Mouse (Mus musculus): ENCODE measurements around the gene 4930469K13Rik. TPM values are rescaled to one million over a fixed set of nuclear protein-coding genes. Genes with fewer than 3 reads are reported as not detected.

4930469K13Rik gene
- polyA plus RNA-seq, 1 experiment = 0.16 TPM

GRCm38 (mm10) chr11:34124852-34125251 is 26.5 kb upstream of the 4930469K13Rik start:
- TF ChIP-seq CTCF (IDR thresholded peaks at IDR 0.05; ENCODE audit: borderline replicate concordance, control insufficient read depth, extremely low read depth, insufficient read depth, low read length, poor library complexity) = no peak
- TF ChIP-seq POLR2A (IDR thresholded peaks at IDR 0.05; ENCODE audit: control insufficient read depth, extremely low read depth, insufficient read depth, low read length, poor library complexity) = no peak
- WGBS = 90% methylated on average over 7 of the region's 7 CpGs
- Histone ChIP-seq H3K4me3 (ENCODE audit: control insufficient read depth, insufficient read depth, low read length) (no peak overlapping the region), H3K36me3 (ENCODE audit: control insufficient read depth, insufficient read depth, low read length) (no peaks in the 10 kb centered on the region), H3K4me1 (replicated peaks; ENCODE audit: control insufficient read depth, insufficient read depth, low read length) (no peaks in the 10 kb centered on the region), H3K27me3 (ENCODE audit: control insufficient read depth, insufficient read depth, low read length) (no peaks in the 10 kb centered on the region), H3K27ac (ENCODE audit: control insufficient read depth, insufficient read depth, low read length) (no peak overlapping the region)
- DNase-seq = no peak

- WGBS = 12% methylated on average over 2 of the region's 2 CpGs
These were observed 24.8 kb upstream of the 4930469K13Rik start for GRCm38 (mm10) chr11:34123147-34123546.

GRCm38 (mm10) chr11:34118319-34118718 is 20.0 kb upstream of the 4930469K13Rik start:
- H3K27me3 ChIP-seq (ENCODE audit: control insufficient read depth, insufficient read depth, low read length) = no peaks in the 10 kb centered on the region
- H3K36me3 ChIP-seq (ENCODE audit: control insufficient read depth, insufficient read depth, low read length) = no peaks in the 10 kb centered on the region
- no peak for DNase-seq
- H3K4me3 ChIP-seq (ENCODE audit: control insufficient read depth, insufficient read depth, low read length) = no peak overlapping the region
- TF ChIP-seq POLR2A (IDR thresholded peaks at IDR 0.05; ENCODE audit: control insufficient read depth, extremely low read depth, insufficient read depth, low read length, poor library complexity) (no peak), CTCF (IDR thresholded peaks at IDR 0.05; ENCODE audit: borderline replicate concordance, control insufficient read depth, extremely low read depth, insufficient read depth, low read length, poor library complexity) (no peak)
- peaks cover 5% of the 10 kb centered on the region for H3K4me1 ChIP-seq (replicated peaks; ENCODE audit: control insufficient read depth, insufficient read depth, low read length)
- WGBS = 90% methylated on average over 3 of the region's 3 CpGs
- H3K27ac ChIP-seq (ENCODE audit: control insufficient read depth, insufficient read depth, low read length) = no peak overlapping the region

More at GRCm38 (mm10) chr11:34123147-34123546, 24.8 kb upstream of the 4930469K13Rik start:
- no peaks in the 10 kb centered on the region for H3K27me3 ChIP-seq (ENCODE audit: control insufficient read depth, insufficient read depth, low read length)
- H3K36me3 ChIP-seq (ENCODE audit: control insufficient read depth, insufficient read depth, low read length) = no peaks in the 10 kb centered on the region
- DNase-seq = peak; percentile 14
- no peaks in the 10 kb centered on the region for H3K4me1 ChIP-seq (replicated peaks; ENCODE audit: control insufficient read depth, insufficient read depth, low read length)
- H3K4me3 ChIP-seq (ENCODE audit: control insufficient read depth, insufficient read depth, low read length) = no peak overlapping the region
- H3K27ac ChIP-seq (ENCODE audit: control insufficient read depth, insufficient read depth, low read length) = no peak overlapping the region
- TF ChIP-seq CTCF (IDR thresholded peaks at IDR 0.05; ENCODE audit: borderline replicate concordance, control insufficient read depth, extremely low read depth, insufficient read depth, low read length, poor library complexity) (no peak), POLR2A (IDR thresholded peaks at IDR 0.05; ENCODE audit: control insufficient read depth, extremely low read depth, insufficient read depth, low read length, poor library complexity) (no peak)

- WGBS = 70% methylated on average over 3 of the region's 3 CpGs
- no peak for DNase-seq
- Histone ChIP-seq H3K27ac (ENCODE audit: control insufficient read depth, insufficient read depth, low read length) (no peak overlapping the region), H3K27me3 (ENCODE audit: control insufficient read depth, insufficient read depth, low read length) (no peaks in the 10 kb centered on the region), H3K4me3 (ENCODE audit: control insufficient read depth, insufficient read depth, low read length) (no peak overlapping the region), H3K36me3 (ENCODE audit: control insufficient read depth, insufficient read depth, low read length) (no peaks in the 10 kb centered on the region), H3K4me1 (replicated peaks; ENCODE audit: control insufficient read depth, insufficient read depth, low read length) (peaks cover 5% of the 10 kb centered on the region)
- TF ChIP-seq POLR2A (IDR thresholded peaks at IDR 0.05; ENCODE audit: control insufficient read depth, extremely low read depth, insufficient read depth, low read length, poor library complexity) = no peak
These were observed 19.2 kb upstream of the 4930469K13Rik start for GRCm38 (mm10) chr11:34117581-34117980.

- Histone ChIP-seq H3K27ac (ENCODE audit: control insufficient read depth, insufficient read depth, low read length) (0 out of 2 replicates have a peak overlapping the region, but pooled peaks have one; percentile 29), H3K4me1 (replicated peaks; ENCODE audit: control insufficient read depth, insufficient read depth, low read length) (peaks cover 5% of the 10 kb centered on the region), H3K4me3 (ENCODE audit: control insufficient read depth, insufficient read depth, low read length) (no peak overlapping the region), H3K36me3 (ENCODE audit: control insufficient read depth, insufficient read depth, low read length) (no peaks in the 10 kb centered on the region), H3K27me3 (ENCODE audit: control insufficient read depth, insufficient read depth, low read length) (no peaks in the 10 kb centered on the region)
- 3% methylated on average over 2 of the region's 2 CpGs for WGBS
- no peak for DNase-seq
- TF ChIP-seq POLR2A (IDR thresholded peaks at IDR 0.05; ENCODE audit: control insufficient read depth, extremely low read depth, insufficient read depth, low read length, poor library complexity) = no peak
- TF ChIP-seq CTCF (IDR thresholded peaks at IDR 0.05; ENCODE audit: borderline replicate concordance, control insufficient read depth, extremely low read depth, insufficient read depth, low read length, poor library complexity) = no peak
These were observed 18.3 kb upstream of the 4930469K13Rik start for GRCm38 (mm10) chr11:34116572-34117135.

GRCm38 (mm10) chr11:34113760-34114159 is 15.4 kb upstream of the 4930469K13Rik start:
- WGBS = 88% methylated on average over 2 of the region's 2 CpGs
- no peaks in the 10 kb centered on the region for H3K36me3 ChIP-seq (ENCODE audit: control insufficient read depth, insufficient read depth, low read length)
- H3K4me1 ChIP-seq (replicated peaks; ENCODE audit: control insufficient read depth, insufficient read depth, low read length) = peaks cover 5% of the 10 kb centered on the region
- DNase-seq = no peak
- no peaks in the 10 kb centered on the region for H3K27me3 ChIP-seq (ENCODE audit: control insufficient read depth, insufficient read depth, low read length)
- TF ChIP-seq POLR2A (IDR thresholded peaks at IDR 0.05; ENCODE audit: control insufficient read depth, extremely low read depth, insufficient read depth, low read length, poor library complexity) = no peak
- TF ChIP-seq CTCF (IDR thresholded peaks at IDR 0.05; ENCODE audit: borderline replicate concordance, control insufficient read depth, extremely low read depth, insufficient read depth, low read length, poor library complexity) = no peak
- H3K4me3 ChIP-seq (ENCODE audit: control insufficient read depth, insufficient read depth, low read length) = no peak overlapping the region
- no peak overlapping the region for H3K27ac ChIP-seq (ENCODE audit: control insufficient read depth, insufficient read depth, low read length)
